Mouse (Mus musculus): ENCODE results near the gene Kirrel3. TPM values are rescaled to one million over a fixed set of nuclear protein-coding genes. Genes with fewer than 3 reads are reported as not detected.

Gene Kirrel3
- 16.1 and 16.3 TPM in 2 replicates for polyA plus RNA-seq (2016; fragmentation: Nextera tagmentation; extraction: Ambion mirVana)

GRCm38 (mm10) chr9:34485759-34486431, at the start of gene Kirrel3:
Gene Kirrel3, plus strand, starts transcription at chr9:34485894.
- 0% methylated on average over 35 of the region's 35 CpGs for WGBS
- Histone ChIP-seq H3K36me3 (no peaks in the 10 kb centered on the region), H3K27ac (peak within 1 kb of the TSS; percentile 74; the same call in 1 of the 2 replicates), H3K4me1 (peaks cover 18% of the 10 kb centered on the region; the same call in 1 of the 2 replicates), H3K4me2 (replicated peaks) (peak within 1 kb of the TSS; percentile 89), H3K27me3 (peaks cover 35% of the 10 kb centered on the region), H3K4me3 (peak within 1 kb of the TSS; percentile 52), H3K9ac (peak within 1 kb of the TSS; percentile 73), H3K9me3 (replicated peaks) (no peaks in the 10 kb centered on the region)
- ATAC-seq (ENCODE audit: low FRiP score), result peak; percentile 77

GRCm38 (mm10) chr9:34440721-34441120, 45.0 kb upstream of the Kirrel3 start:
- H3K9ac ChIP-seq, result no peak overlapping the region
- ATAC-seq (ENCODE audit: low FRiP score), result no peak
- no peaks in the 10 kb centered on the region for H3K36me3 ChIP-seq
- H3K9me3 ChIP-seq (replicated peaks), result no peaks in the 10 kb centered on the region
- H3K4me3 ChIP-seq, result no peak overlapping the region
- H3K4me1 ChIP-seq, result no peaks in the 10 kb centered on the region
- H3K4me2 ChIP-seq (replicated peaks), result no peak overlapping the region
- no peak overlapping the region for H3K27ac ChIP-seq
- WGBS, result 89% methylated on average over 4 of the region's 4 CpGs
- H3K27me3 ChIP-seq, result no peaks in the 10 kb centered on the region

- no peak overlapping the region for H3K9ac ChIP-seq
- 73% methylated on average over 4 of the region's 4 CpGs for WGBS
- H3K9me3 ChIP-seq (replicated peaks), result no peaks in the 10 kb centered on the region
- H3K27ac ChIP-seq, result no peak overlapping the region
- no peak for ATAC-seq (ENCODE audit: low FRiP score)
- H3K27me3 ChIP-seq, result no peaks in the 10 kb centered on the region
- H3K4me2 ChIP-seq (replicated peaks), result no peak overlapping the region
- no peaks in the 10 kb centered on the region for H3K36me3 ChIP-seq
- H3K4me1 ChIP-seq, result no peaks in the 10 kb centered on the region
- H3K4me3 ChIP-seq, result no peak overlapping the region
Measured at GRCm38 (mm10) chr9:34443950-34444349, 41.7 kb upstream of the Kirrel3 start.

GRCm38 (mm10) chr9:34446497-34447350, 39.0 kb upstream of the Kirrel3 start:
- H3K4me2 ChIP-seq (replicated peaks), result no peak overlapping the region
- 66% methylated on average over 15 of the region's 15 CpGs for WGBS
- ATAC-seq (ENCODE audit: low FRiP score), result peak; percentile 32; the same call in 1 of the 2 replicates
- H3K27me3 ChIP-seq, result no peaks in the 10 kb centered on the region
- H3K4me1 ChIP-seq, result no peaks in the 10 kb centered on the region
- H3K9me3 ChIP-seq (replicated peaks), result no peaks in the 10 kb centered on the region
- H3K36me3 ChIP-seq, result no peaks in the 10 kb centered on the region
- no peak overlapping the region for H3K9ac ChIP-seq
- H3K27ac ChIP-seq, result no peak overlapping the region
- H3K4me3 ChIP-seq, result no peak overlapping the region

GRCm38 (mm10) chr9:34447736-34448135, 38.0 kb upstream of the Kirrel3 start:
- Histone ChIP-seq H3K36me3 (no peaks in the 10 kb centered on the region), H3K4me2 (replicated peaks) (no peak overlapping the region), H3K4me3 (no peak overlapping the region), H3K4me1 (no peaks in the 10 kb centered on the region), H3K27me3 (no peaks in the 10 kb centered on the region), H3K27ac (no peak overlapping the region), H3K9me3 (replicated peaks) (no peaks in the 10 kb centered on the region), H3K9ac (no peak overlapping the region)
- WGBS, result 94% methylated on average over 2 of the region's 2 CpGs
- ATAC-seq (ENCODE audit: low FRiP score), result no peak

GRCm38 (mm10) chr9:34448467-34448866, 37.2 kb upstream of the Kirrel3 start:
- H3K4me1 ChIP-seq, result no peaks in the 10 kb centered on the region
- H3K27me3 ChIP-seq, result no peaks in the 10 kb centered on the region
- WGBS, result 84% methylated on average over 4 of the region's 4 CpGs
- H3K36me3 ChIP-seq, result no peaks in the 10 kb centered on the region
- no peak for ATAC-seq (ENCODE audit: low FRiP score)
- H3K9ac ChIP-seq, result no peak overlapping the region
- no peaks in the 10 kb centered on the region for H3K9me3 ChIP-seq (replicated peaks)
- no peak overlapping the region for H3K4me3 ChIP-seq
- H3K27ac ChIP-seq, result no peak overlapping the region
- no peak overlapping the region for H3K4me2 ChIP-seq (replicated peaks)

- no peaks in the 10 kb centered on the region for H3K36me3 ChIP-seq
- no peak overlapping the region for H3K4me3 ChIP-seq
- 77% methylated on average over 5 of the region's 5 CpGs for WGBS
- no peak overlapping the region for H3K9ac ChIP-seq
- H3K4me1 ChIP-seq, result no peaks in the 10 kb centered on the region
- H3K27ac ChIP-seq, result no peak overlapping the region
- H3K27me3 ChIP-seq, result no peaks in the 10 kb centered on the region
- ATAC-seq (ENCODE audit: low FRiP score), result no peak
- no peaks in the 10 kb centered on the region for H3K9me3 ChIP-seq (replicated peaks)
- H3K4me2 ChIP-seq (replicated peaks), result no peak overlapping the region
Measured at GRCm38 (mm10) chr9:34458189-34458588, 27.5 kb upstream of the Kirrel3 start.

GRCm38 (mm10) chr9:34459968-34460367, 25.7 kb upstream of the Kirrel3 start:
- no peak overlapping the region for H3K4me2 ChIP-seq (replicated peaks)
- H3K4me3 ChIP-seq, result no peak overlapping the region
- no peaks in the 10 kb centered on the region for H3K9me3 ChIP-seq (replicated peaks)
- no peaks in the 10 kb centered on the region for H3K36me3 ChIP-seq
- H3K9ac ChIP-seq, result no peak overlapping the region
- no peaks in the 10 kb centered on the region for H3K27me3 ChIP-seq
- no peaks in the 10 kb centered on the region for H3K4me1 ChIP-seq
- ATAC-seq (ENCODE audit: low FRiP score), result no peak
- no peak overlapping the region for H3K27ac ChIP-seq
- 66% methylated on average over 5 of the region's 5 CpGs for WGBS

- Histone ChIP-seq H3K9ac (no peak overlapping the region), H3K4me3 (no peak overlapping the region), H3K36me3 (no peaks in the 10 kb centered on the region), H3K9me3 (replicated peaks) (no peaks in the 10 kb centered on the region), H3K27ac (no peak overlapping the region), H3K4me1 (no peaks in the 10 kb centered on the region), H3K4me2 (replicated peaks) (no peak overlapping the region), H3K27me3 (no peaks in the 10 kb centered on the region)
- 53% methylated on average over 2 of the region's 2 CpGs for WGBS
- no peak for ATAC-seq (ENCODE audit: low FRiP score)
Measured at GRCm38 (mm10) chr9:34463666-34464065, 22.0 kb upstream of the Kirrel3 start.

- WGBS, result 63% methylated on average over 3 of the region's 3 CpGs
- H3K9ac ChIP-seq, result no peak overlapping the region
- H3K27me3 ChIP-seq, result no peaks in the 10 kb centered on the region
- no peaks in the 10 kb centered on the region for H3K9me3 ChIP-seq (replicated peaks)
- no peak overlapping the region for H3K4me3 ChIP-seq
- no peaks in the 10 kb centered on the region for H3K4me1 ChIP-seq
- no peak for ATAC-seq (ENCODE audit: low FRiP score)
- no peak overlapping the region for H3K4me2 ChIP-seq (replicated peaks)
- no peaks in the 10 kb centered on the region for H3K36me3 ChIP-seq
- H3K27ac ChIP-seq, result no peak overlapping the region
Measured at GRCm38 (mm10) chr9:34466058-34466457, 19.6 kb upstream of the Kirrel3 start.

GRCm38 (mm10) chr9:34469180-34469579, 16.5 kb upstream of the Kirrel3 start:
- no peak for ATAC-seq (ENCODE audit: low FRiP score)
- Histone ChIP-seq H3K4me1 (no peaks in the 10 kb centered on the region), H3K4me3 (no peak overlapping the region), H3K4me2 (replicated peaks) (no peak overlapping the region), H3K27me3 (no peaks in the 10 kb centered on the region), H3K9me3 (replicated peaks) (no peaks in the 10 kb centered on the region), H3K9ac (no peak overlapping the region), H3K27ac (no peak overlapping the region), H3K36me3 (no peaks in the 10 kb centered on the region)
- 90% methylated on average over 3 of the region's 3 CpGs for WGBS

GRCm38 (mm10) chr9:34476206-34476605, 9.5 kb upstream of the Kirrel3 start:
- ATAC-seq (ENCODE audit: low FRiP score), result no peak
- H3K27ac ChIP-seq, result no peak overlapping the region
- H3K36me3 ChIP-seq, result no peaks in the 10 kb centered on the region
- H3K9ac ChIP-seq, result no peak overlapping the region
- H3K4me2 ChIP-seq (replicated peaks), result no peak overlapping the region
- no peaks in the 10 kb centered on the region for H3K9me3 ChIP-seq (replicated peaks)
- 40% methylated on average over 5 of the region's 5 CpGs for WGBS
- no peaks in the 10 kb centered on the region for H3K4me1 ChIP-seq
- H3K4me3 ChIP-seq, result no peak overlapping the region
- no peaks in the 10 kb centered on the region for H3K27me3 ChIP-seq
